Mouse (Mus musculus): ENCODE data around the gene Idh3g. TPM values are rescaled to one million over a fixed set of nuclear protein-coding genes. Genes with fewer than 3 reads are reported as not detected.

Idh3g gene
- polyA plus RNA-seq, 1 experiment from 2014 or later, result 186 TPM

DNA sequence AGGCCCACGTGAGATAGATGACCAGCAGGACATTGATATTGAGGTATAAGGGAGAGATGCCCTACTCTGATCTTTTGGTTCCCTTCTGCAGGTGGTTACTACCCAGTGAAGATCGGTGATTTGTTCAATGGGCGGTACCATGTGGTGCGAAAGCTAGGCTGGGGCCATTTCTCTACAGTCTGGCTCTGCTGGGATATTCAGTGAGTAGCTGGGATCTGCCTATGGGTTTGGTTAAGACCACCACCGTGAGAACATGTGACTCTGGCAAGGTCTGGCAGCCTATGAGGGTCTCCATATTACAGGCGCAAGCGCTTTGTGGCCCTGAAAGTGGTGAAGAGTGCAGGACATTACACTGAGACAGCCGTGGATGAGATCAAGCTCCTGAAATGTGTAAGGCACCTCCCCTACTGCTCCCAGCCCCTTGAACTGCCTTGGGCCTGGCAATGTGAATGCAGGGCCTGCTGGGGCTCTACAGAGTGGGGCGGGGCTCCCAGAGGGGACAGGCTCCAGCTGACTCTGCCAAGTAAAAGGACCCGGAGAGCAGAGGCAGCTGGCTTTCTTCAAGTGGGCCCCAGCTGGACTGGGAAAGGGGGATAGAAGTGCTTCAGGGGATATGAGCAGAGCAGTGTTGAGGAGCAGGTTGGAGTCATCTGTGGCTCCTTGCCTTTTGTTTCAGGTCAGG, 11.8 kb downstream of the Idh3g start:
- Histone ChIP-seq H3K27me3 (ENCODE audit: control insufficient read depth, insufficient read depth, low read length) (no peaks in the 10 kb centered on the region), H3K36me3 (ENCODE audit: control insufficient read depth, insufficient read depth, low read length) (peaks cover 3% of the 10 kb centered on the region), H3K9ac (ENCODE audit: low read length) (no peak overlapping the region), H3K4me1 (ENCODE audit: control insufficient read depth, insufficient read depth, low read length) (no peaks in the 10 kb centered on the region), H3K27ac (replicated peaks; ENCODE audit: low read depth, low read length) (no peak overlapping the region), H3K4me2 (ENCODE audit: low read depth, severe bottlenecking) (no peak overlapping the region), H3K9me3 (ENCODE audit: control insufficient read depth, low read length) (no peaks in the 10 kb centered on the region), H3K4me3 (ENCODE audit: low read depth, low read length) (no peak overlapping the region)
- WGBS, result 71% methylated on average over 10 of the region's 10 CpGs
- DNase-seq (ENCODE audit: low spot score), result no peak
- ATAC-seq (ENCODE audit: insufficient number of reproducible peaks, low FRiP score, low TSS enrichment, low read depth), result no peak

- Histone ChIP-seq H3K9me3 (ENCODE audit: control insufficient read depth, low read length) (no peaks in the 10 kb centered on the region), H3K27ac (replicated peaks; ENCODE audit: low read depth, low read length) (no peak within 1 kb of the TSS), H3K36me3 (ENCODE audit: control insufficient read depth, insufficient read depth, low read length) (no peaks in the 10 kb centered on the region), H3K9ac (ENCODE audit: low read length) (no peak within 1 kb of the TSS), H3K27me3 (ENCODE audit: control insufficient read depth, insufficient read depth, low read length) (no peaks in the 10 kb centered on the region), H3K4me3 (ENCODE audit: low read depth, low read length) (no peak within 1 kb of the TSS), H3K4me2 (ENCODE audit: low read depth, severe bottlenecking) (no peak within 1 kb of the TSS), H3K4me1 (ENCODE audit: control insufficient read depth, insufficient read depth, low read length) (no peaks in the 10 kb centered on the region)
- WGBS, result 57% methylated on average over 9 of the region's 9 CpGs
- DNase-seq (ENCODE audit: low spot score) (no peak), ATAC-seq (ENCODE audit: insufficient number of reproducible peaks, low FRiP score, low TSS enrichment, low read depth) (0 out of 2 replicates have a peak, but pooled peaks have one; percentile 18)
These were observed 12.4 kb downstream of the Idh3g start, which contains the start of gene Srpk3 for GRCm38 (mm10) chrX:73774168-73774760. TSS of gene Srpk3 (plus strand) at chrX:73774405.

- Histone ChIP-seq H3K9me3 (ENCODE audit: control insufficient read depth, low read length) (no peaks in the 10 kb centered on the region), H3K27me3 (ENCODE audit: control insufficient read depth, insufficient read depth, low read length) (no peaks in the 10 kb centered on the region), H3K4me1 (ENCODE audit: control insufficient read depth, insufficient read depth, low read length) (no peaks in the 10 kb centered on the region), H3K4me2 (ENCODE audit: low read depth, severe bottlenecking) (no peak overlapping the region), H3K4me3 (ENCODE audit: low read depth, low read length) (no peak overlapping the region), H3K9ac (ENCODE audit: low read length) (no peak overlapping the region), H3K27ac (replicated peaks; ENCODE audit: low read depth, low read length) (no peak overlapping the region), H3K36me3 (ENCODE audit: control insufficient read depth, insufficient read depth, low read length) (no peaks in the 10 kb centered on the region)
- DNase-seq (ENCODE audit: low spot score) (peak; percentile 39), ATAC-seq (ENCODE audit: insufficient number of reproducible peaks, low FRiP score, low TSS enrichment, low read depth) (no peak)
- 55% methylated on average over 9 of the region's 9 CpGs for WGBS
These were observed 19.4 kb downstream of the Idh3g start for GRCm38 (mm10) chrX:73767267-73767666.

DNA sequence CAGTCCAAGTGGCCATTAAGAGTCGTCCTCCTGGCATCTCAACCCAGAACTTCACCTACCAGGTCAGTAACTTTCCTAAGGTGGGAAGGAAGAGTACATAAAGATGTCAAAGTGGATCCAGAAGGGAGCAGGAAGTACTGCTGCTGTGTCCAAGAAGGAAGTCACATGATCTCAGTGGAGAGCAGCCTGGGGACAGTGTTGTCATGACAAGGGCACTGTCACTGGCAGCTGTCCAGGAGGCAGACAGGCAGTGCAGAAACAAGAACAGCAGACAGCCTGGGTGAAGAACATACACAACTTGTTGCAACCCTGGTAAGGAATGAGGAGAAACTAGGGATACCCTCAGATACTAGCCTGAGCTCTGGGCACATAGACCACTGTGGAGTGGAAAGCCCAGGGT, 21.4 kb downstream of the Idh3g start:
- H3K27me3 ChIP-seq (ENCODE audit: control insufficient read depth, insufficient read depth, low read length), result 0 out of 2 replicates have a peak, but pooled peaks cover 2% of the 10 kb centered on the region
- no peaks in the 10 kb centered on the region for H3K4me1 ChIP-seq (ENCODE audit: control insufficient read depth, insufficient read depth, low read length)
- no peak overlapping the region for H3K9ac ChIP-seq (ENCODE audit: low read length)
- H3K27ac ChIP-seq (replicated peaks; ENCODE audit: low read depth, low read length), result no peak overlapping the region
- WGBS, result 61% methylated on average over 1 of the region's 1 CpGs
- no peaks in the 10 kb centered on the region for H3K9me3 ChIP-seq (ENCODE audit: control insufficient read depth, low read length)
- no peaks in the 10 kb centered on the region for H3K36me3 ChIP-seq (ENCODE audit: control insufficient read depth, insufficient read depth, low read length)
- H3K4me3 ChIP-seq (ENCODE audit: low read depth, low read length), result no peak overlapping the region
- no peak overlapping the region for H3K4me2 ChIP-seq (ENCODE audit: low read depth, severe bottlenecking)
- no peak for DNase-seq (ENCODE audit: low spot score)
- ATAC-seq (ENCODE audit: insufficient number of reproducible peaks, low FRiP score, low TSS enrichment, low read depth), result no peak

DNA sequence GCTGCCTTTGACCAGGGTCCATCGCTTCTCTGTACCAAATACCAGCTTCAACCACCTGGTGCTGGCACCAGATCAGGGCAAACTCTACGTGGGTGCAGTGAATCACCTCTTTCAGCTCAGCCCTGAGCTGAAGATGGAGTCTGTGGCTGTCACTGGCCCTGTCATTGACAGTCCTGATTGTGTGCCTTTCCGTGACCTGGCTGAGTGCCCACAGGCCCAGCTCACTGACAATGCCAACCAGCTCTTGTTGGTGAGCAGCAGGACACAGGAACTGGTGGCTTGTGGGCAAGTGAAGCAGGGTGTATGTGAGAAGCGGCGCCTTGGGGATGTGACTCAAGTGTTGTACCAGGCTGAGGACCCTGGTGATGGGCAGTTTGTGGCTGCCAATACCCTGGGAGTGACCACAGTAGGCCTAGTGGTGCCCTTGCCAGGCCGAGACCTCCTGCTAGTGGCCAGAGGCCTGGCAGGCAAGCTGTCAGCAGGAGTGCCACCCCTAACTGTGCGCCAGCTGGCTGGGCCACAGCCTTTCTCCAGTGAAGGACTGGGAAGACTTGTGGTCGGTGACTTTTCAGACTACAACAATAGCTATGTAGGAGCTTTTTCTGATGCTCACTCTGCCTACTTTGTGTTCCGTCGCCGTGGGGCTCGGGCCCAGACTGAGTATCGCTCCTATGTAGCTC, 27.9 kb downstream of the Idh3g start:
- Histone ChIP-seq H3K9me3 (ENCODE audit: control insufficient read depth, low read length) (no peaks in the 10 kb centered on the region), H3K27ac (replicated peaks; ENCODE audit: low read depth, low read length) (no peak overlapping the region), H3K4me3 (ENCODE audit: low read depth, low read length) (no peak overlapping the region), H3K27me3 (ENCODE audit: control insufficient read depth, insufficient read depth, low read length) (0 out of 2 replicates have a peak, but pooled peaks cover 2% of the 10 kb centered on the region), H3K4me2 (ENCODE audit: low read depth, severe bottlenecking) (no peak overlapping the region), H3K4me1 (ENCODE audit: control insufficient read depth, insufficient read depth, low read length) (no peaks in the 10 kb centered on the region), H3K9ac (ENCODE audit: low read length) (no peak overlapping the region), H3K36me3 (ENCODE audit: control insufficient read depth, insufficient read depth, low read length) (no peaks in the 10 kb centered on the region)
- ATAC-seq (ENCODE audit: insufficient number of reproducible peaks, low FRiP score, low TSS enrichment, low read depth), result no peak
- no peak for DNase-seq (ENCODE audit: low spot score)
- WGBS, result 89% methylated on average over 13 of the region's 13 CpGs

GRCm38 (mm10) chrX:73756334-73757140, 30.2 kb downstream of the Idh3g start, which contains the start of gene Plxnb3:
TSS of gene Plxnb3 (plus strand) at chrX:73757090.
- ATAC-seq (ENCODE audit: insufficient number of reproducible peaks, low FRiP score, low TSS enrichment, low read depth) (no peak), DNase-seq (ENCODE audit: low spot score) (no peak)
- WGBS, result 76% methylated on average over 5 of the region's 5 CpGs
- no peak within 1 kb of the TSS for H3K27ac ChIP-seq (replicated peaks; ENCODE audit: low read depth, low read length)
- 0 out of 2 replicates have a peak, but pooled peaks cover 2% of the 10 kb centered on the region for H3K27me3 ChIP-seq (ENCODE audit: control insufficient read depth, insufficient read depth, low read length)
- no peak within 1 kb of the TSS for H3K4me2 ChIP-seq (ENCODE audit: low read depth, severe bottlenecking)
- H3K9ac ChIP-seq (ENCODE audit: low read length), result no peak within 1 kb of the TSS
- no peaks in the 10 kb centered on the region for H3K36me3 ChIP-seq (ENCODE audit: control insufficient read depth, insufficient read depth, low read length)
- no peak within 1 kb of the TSS for H3K4me3 ChIP-seq (ENCODE audit: low read depth, low read length)
- H3K9me3 ChIP-seq (ENCODE audit: control insufficient read depth, low read length), result no peaks in the 10 kb centered on the region
- no peaks in the 10 kb centered on the region for H3K4me1 ChIP-seq (ENCODE audit: control insufficient read depth, insufficient read depth, low read length)

GRCm38 (mm10) chrX:73748977-73749376, 37.7 kb downstream of the Idh3g start:
- no peak overlapping the region for H3K9ac ChIP-seq (ENCODE audit: low read length)
- no peak overlapping the region for H3K4me3 ChIP-seq (ENCODE audit: low read depth, low read length)
- H3K36me3 ChIP-seq (ENCODE audit: control insufficient read depth, insufficient read depth, low read length), result no peaks in the 10 kb centered on the region
- no peak overlapping the region for H3K27ac ChIP-seq (replicated peaks; ENCODE audit: low read depth, low read length)
- no peaks in the 10 kb centered on the region for H3K27me3 ChIP-seq (ENCODE audit: control insufficient read depth, insufficient read depth, low read length)
- H3K9me3 ChIP-seq (ENCODE audit: control insufficient read depth, low read length), result no peaks in the 10 kb centered on the region
- WGBS, result 86% methylated on average over 1 of the region's 1 CpGs
- ATAC-seq (ENCODE audit: insufficient number of reproducible peaks, low FRiP score, low TSS enrichment, low read depth), result no peak
- H3K4me2 ChIP-seq (ENCODE audit: low read depth, severe bottlenecking), result no peak overlapping the region
- no peaks in the 10 kb centered on the region for H3K4me1 ChIP-seq (ENCODE audit: control insufficient read depth, insufficient read depth, low read length)
- no peak for DNase-seq (ENCODE audit: low spot score)

Measured in limb, embryonic 11.5 days (tissue).